Mouse (Mus musculus) gastrocnemius, adult 2 months (tissue): ENCODE measurements around the gene Slco2a1. TPM values are rescaled to one million over a fixed set of nuclear protein-coding genes. Genes with fewer than 3 reads are reported as not detected.
"Not testable (repeated sequence)": the region's sequence is repeated elsewhere in the genome, so short reads cannot be mapped to it uniquely, and the experiment has no call there.

ENCODE experiments used
- DNase-seq: peaks from one replicate; pipeline ENCODE4 v3.0.0; 2022
- H3K27ac ChIP-seq: fragments of 200-600 bp; 2 replicates; pipeline ENCODE4 v1.8.1; 2022; ENCODE audit warnings: mild to moderate bottlenecking
- H3K4me3 ChIP-seq: fragments of 200-600 bp; 2 replicates; pipeline ENCODE4 v1.8.1; 2022; ENCODE audit warnings: mild to moderate bottlenecking, moderate library complexity
- CTCF ChIP-seq: fragments of 200-600 bp; IDR thresholded peaks from 2 replicates; pipeline ENCODE4 v1.8.1; 2022; ENCODE audit warnings: antibody characterized with exemption, mild to moderate bottlenecking, moderate library complexity
- intact Hi-C: fragments of 180-260 bp; cut with DNase I; formaldehyde crosslinking; loops from one replicate; pipeline ENCODE4 v1.15.1; 2025
- total RNA-seq, 2 experiments: library from RNA; stranded (reverse); gene quantifications; 2 replicates each; pipeline ENCODE4 v1.2.3; 2021

Slco2a1 gene
- total RNA-seq, 2 experiments from 2014 or later = 0.59 to 0.84 TPM

- no peak for DNase-seq
- Histone ChIP-seq H3K27ac (no peak overlapping the region), H3K4me3 (no peak overlapping the region)
- intact Hi-C loops = no loop called here
- no peak for TF ChIP-seq CTCF
These were observed 98.2 kb downstream of the Slco2a1 start for GRCm38 (mm10) chr9:103086736-103087135.

- intact Hi-C loops = no loop called here
- no peak for TF ChIP-seq CTCF
- Histone ChIP-seq H3K27ac (no peak overlapping the region), H3K4me3 (no peak overlapping the region)
- DNase-seq = no peak
These were observed 98.8 kb downstream of the Slco2a1 start for GRCm38 (mm10) chr9:103087301-103087700.

GRCm38 (mm10) chr9:103088661-103089060, 100.1 kb downstream of the Slco2a1 start:
- TF ChIP-seq CTCF = no peak
- DNase-seq = no peak
- no peak overlapping the region for H3K4me3 ChIP-seq
- H3K27ac ChIP-seq = no peak overlapping the region
- intact Hi-C loops = no loop called here

GRCm38 (mm10) chr9:103090116-103090875, 101.8 kb downstream of the Slco2a1 start:
- intact Hi-C loops = loop anchor here (10.0 kb wide), 1 partner anchor 115 kb away; the partner anchor contains the start of gene Srprb
- DNase-seq = peak; percentile 54
- no peak overlapping the region for H3K4me3 ChIP-seq
- no peak overlapping the region for H3K27ac ChIP-seq
- TF ChIP-seq CTCF = no peak

- intact Hi-C loops = loop anchor here (10.0 kb wide), 1 partner anchor 114 kb away; the partner anchor contains the start of gene Srprb
These were observed 102.7 kb downstream of the Slco2a1 start for GRCm38 (mm10) chr9:103091039-103091883.

GRCm38 (mm10) chr9:103092248-103092647, 103.7 kb downstream of the Slco2a1 start:
- no peak overlapping the region for H3K27ac ChIP-seq
- intact Hi-C loops = loop anchor here (2.0 to 10.0 kb wide), 2 partner anchors 113 to 211 kb away; partner anchors contain the start of gene Srprb
- DNase-seq = peak; percentile 82
- peak overlapping the region; percentile 68 for H3K4me3 ChIP-seq
- TF ChIP-seq CTCF = peak; percentile 100; the same call in 1 of the 2 replicates

More at GRCm38 (mm10) chr9:103091039-103091883, 102.7 kb downstream of the Slco2a1 start:
- no peak for DNase-seq
- Histone ChIP-seq H3K4me3 (no peak overlapping the region), H3K27ac (no peak overlapping the region)
- TF ChIP-seq CTCF = no peak

- no peak overlapping the region for H3K4me3 ChIP-seq
- no peak overlapping the region for H3K27ac ChIP-seq
- TF ChIP-seq CTCF = no peak
- intact Hi-C loops = loop anchor here (2.0 to 10.0 kb wide), 2 partner anchors 111 to 209 kb away; partner anchors contain the start of gene Srprb
- DNase-seq = no peak
These were observed 105.2 kb downstream of the Slco2a1 start for GRCm38 (mm10) chr9:103093681-103094080.

- intact Hi-C loops, DNase-seq: not testable (repeated sequence)
- H3K4me3 ChIP-seq = peak overlapping the region; percentile 56
- H3K27ac ChIP-seq = peak overlapping the region; percentile 66; the same call in 1 of the 2 replicates
These were observed 119.9 kb downstream of the Slco2a1 start for GRCm38 (mm10) chr9:103108341-103108798.

- Histone ChIP-seq H3K27ac (peak overlapping the region; percentile 70), H3K4me3 (peak overlapping the region; percentile 58)
- DNase-seq = no peak
- intact Hi-C loops = no loop called here
- no peak for TF ChIP-seq CTCF
These were observed 120.6 kb downstream of the Slco2a1 start for GRCm38 (mm10) chr9:103108943-103109670.

GRCm38 (mm10) chr9:103109911-103110310, 121.4 kb downstream of the Slco2a1 start:
- Histone ChIP-seq H3K27ac (no peak overlapping the region), H3K4me3 (no peak overlapping the region)
- no peak for DNase-seq
- intact Hi-C loops = no loop called here
- TF ChIP-seq CTCF = no peak

GRCm38 (mm10) chr9:103110727-103111501, 122.4 kb downstream of the Slco2a1 start:
- intact Hi-C loops = no loop called here
- H3K27ac ChIP-seq = peak overlapping the region; percentile 43; the same call in 1 of the 2 replicates
- no peak for DNase-seq
- peak overlapping the region; percentile 75 for H3K4me3 ChIP-seq
- TF ChIP-seq CTCF = no peak
